Mouse (Mus musculus): ENCODE data around the gene Tsnaxip1. TPM values are rescaled to one million over a fixed set of nuclear protein-coding genes. Genes with fewer than 3 reads are reported as not detected.

The Tsnaxip1 gene
- 1.3 and 1.5 TPM in 2 replicates for polyA plus RNA-seq (2015; fragmentation: Nextera tagmentation; extraction: Ambion mirVana)

DNA sequence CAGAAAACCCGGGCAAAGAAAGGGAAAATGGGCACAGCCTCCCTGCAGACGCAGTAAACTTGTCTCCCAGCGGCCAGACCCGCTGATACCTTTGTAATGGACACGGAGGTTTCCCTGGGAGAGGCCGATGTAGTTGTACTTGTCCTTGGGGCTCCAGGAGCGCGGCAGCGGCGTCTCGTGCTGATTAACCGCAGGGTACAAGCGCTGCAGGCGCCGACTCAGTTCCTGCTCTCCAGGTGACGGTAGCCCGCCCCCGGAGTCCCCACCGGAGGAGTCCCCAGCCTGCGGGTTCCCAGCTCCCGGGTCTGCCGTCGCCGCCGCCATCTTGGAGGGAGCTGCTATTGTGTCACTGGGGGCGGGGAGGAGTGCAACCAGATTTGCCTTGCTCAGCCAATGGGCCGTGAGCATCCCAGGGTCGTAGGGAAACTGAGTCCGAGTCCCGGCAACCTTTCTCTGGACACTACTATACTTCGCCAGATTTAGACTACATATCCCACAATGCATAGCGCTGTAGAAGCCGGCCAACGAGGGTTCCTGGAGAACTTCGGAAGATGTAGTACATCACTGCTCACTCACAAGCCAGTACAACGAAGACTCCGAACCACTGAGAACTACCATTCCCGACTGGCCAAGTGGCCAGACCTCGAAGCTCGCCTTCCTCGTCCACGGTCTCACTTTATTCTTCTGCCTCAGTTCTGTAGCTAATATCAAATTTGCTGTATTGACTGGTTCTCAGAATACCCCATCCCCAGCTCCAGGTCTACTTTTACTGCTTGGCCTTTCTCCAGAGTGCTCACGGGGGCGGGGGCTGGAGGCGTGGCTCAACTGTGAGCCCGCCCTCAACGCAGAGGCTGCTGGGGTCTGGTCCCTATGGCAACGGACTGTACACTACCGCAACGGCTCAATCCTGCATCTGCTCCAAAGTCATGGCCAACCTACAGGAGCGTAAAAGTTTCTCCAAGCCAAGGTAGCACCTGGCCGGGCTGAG is at the start of gene Tsnaxip1, which contains the start of gene Ranbp10:
Tsnaxip1 (plus strand) TSS at position 871 of the 988 bp plus-strand sequence.
Ranbp10 (minus strand) TSS at position 490 of the 988 bp plus-strand sequence.
- Histone ChIP-seq H3K4me2 (peak within 1 kb of the TSS; percentile 65), H3K9ac (peak within 1 kb of the TSS; percentile 83), H3K9me3 (no peaks in the 10 kb centered on the region), H3K4me3 (peak within 1 kb of the TSS; percentile 82), H3K27me3 (no peaks in the 10 kb centered on the region), H3K4me1 (peaks cover 15% of the 10 kb centered on the region), H3K36me3 (peaks cover 21% of the 10 kb centered on the region), H3K27ac (peak within 1 kb of the TSS; percentile 76)
- WGBS = under 1% methylated on average over 52 of the region's 52 CpGs
- ATAC-seq (ENCODE audit: borderline replicate concordance, extremely low read depth, low FRiP score, low TSS enrichment) = peak; percentile 98

- no peaks in the 10 kb centered on the region for H3K27me3 ChIP-seq
- H3K27ac ChIP-seq = no peak overlapping the region
- WGBS = 87% methylated on average over 2 of the region's 2 CpGs
- H3K36me3 ChIP-seq = peaks cover 75% of the 10 kb centered on the region
- no peak overlapping the region for H3K4me2 ChIP-seq
- H3K9me3 ChIP-seq = no peaks in the 10 kb centered on the region
- H3K9ac ChIP-seq = no peak overlapping the region
- H3K4me1 ChIP-seq = no peaks in the 10 kb centered on the region
- ATAC-seq (ENCODE audit: borderline replicate concordance, extremely low read depth, low FRiP score, low TSS enrichment) = no peak
- H3K4me3 ChIP-seq = no peak overlapping the region
These were observed 49.7 kb upstream of the Tsnaxip1 start for GRCm38 (mm10) chr8:105777833-105778232.

- Histone ChIP-seq H3K4me3 (no peak overlapping the region), H3K4me1 (no peaks in the 10 kb centered on the region), H3K27me3 (no peaks in the 10 kb centered on the region), H3K36me3 (peaks cover 62% of the 10 kb centered on the region), H3K27ac (no peak overlapping the region), H3K9me3 (no peaks in the 10 kb centered on the region), H3K4me2 (no peak overlapping the region), H3K9ac (no peak overlapping the region)
- WGBS = 88% methylated on average over 5 of the region's 5 CpGs
- no peak for ATAC-seq (ENCODE audit: borderline replicate concordance, extremely low read depth, low FRiP score, low TSS enrichment)
These were observed 47.2 kb upstream of the Tsnaxip1 start for GRCm38 (mm10) chr8:105780298-105780697.

DNA sequence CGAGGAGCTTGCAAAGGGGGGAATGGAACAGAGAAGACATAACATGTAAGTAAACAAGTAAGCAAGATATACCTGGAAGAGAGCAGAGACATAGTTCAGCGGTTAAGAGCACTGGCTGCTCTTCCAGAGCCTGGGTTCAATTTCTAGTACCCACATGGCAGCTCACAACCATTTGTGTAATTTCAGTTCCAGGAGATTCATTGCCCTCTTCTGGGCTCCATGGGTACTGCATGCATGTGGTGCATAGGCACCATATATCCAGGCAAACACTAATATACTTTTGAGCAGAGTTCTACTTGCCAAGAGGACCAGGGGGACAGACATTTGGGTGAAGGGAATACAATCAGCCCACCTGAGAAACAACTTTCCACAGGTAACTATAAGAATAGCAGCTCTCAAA is 39.3 kb upstream of the Tsnaxip1 start:
- Histone ChIP-seq H3K36me3 (peaks cover 18% of the 10 kb centered on the region), H3K9me3 (no peaks in the 10 kb centered on the region), H3K27ac (no peak overlapping the region), H3K9ac (no peak overlapping the region), H3K4me3 (no peak overlapping the region), H3K4me1 (no peaks in the 10 kb centered on the region), H3K4me2 (no peak overlapping the region), H3K27me3 (no peaks in the 10 kb centered on the region)
- ATAC-seq (ENCODE audit: borderline replicate concordance, extremely low read depth, low FRiP score, low TSS enrichment) = no peak
- 90% methylated on average over 2 of the region's 2 CpGs for WGBS

DNA sequence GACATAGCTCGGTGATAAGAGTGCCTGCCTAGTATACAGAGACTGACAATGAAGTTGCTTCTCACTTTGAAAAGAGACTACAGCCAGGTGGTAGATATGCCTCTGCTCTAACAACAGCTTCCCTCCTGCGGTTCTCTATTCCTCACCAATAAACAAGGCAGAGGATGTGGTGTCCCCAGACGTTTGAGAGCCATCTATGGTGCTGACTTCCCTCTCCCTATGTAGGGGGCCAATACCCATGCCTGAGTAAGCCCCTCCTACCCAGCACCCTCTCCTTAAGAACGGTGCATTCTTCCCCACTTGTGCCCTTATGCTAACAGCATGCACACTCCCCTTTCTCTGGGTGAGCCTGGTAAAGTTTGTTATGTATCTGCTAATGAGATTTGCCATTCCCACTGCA is 38.6 kb upstream of the Tsnaxip1 start:
- H3K9me3 ChIP-seq = no peaks in the 10 kb centered on the region
- WGBS = 56% methylated on average over 4 of the region's 4 CpGs
- no peak for ATAC-seq (ENCODE audit: borderline replicate concordance, extremely low read depth, low FRiP score, low TSS enrichment)
- H3K9ac ChIP-seq = no peak overlapping the region
- no peaks in the 10 kb centered on the region for H3K27me3 ChIP-seq
- no peak overlapping the region for H3K27ac ChIP-seq
- H3K4me2 ChIP-seq = no peak overlapping the region
- no peak overlapping the region for H3K4me3 ChIP-seq
- H3K36me3 ChIP-seq = peaks cover 16% of the 10 kb centered on the region
- H3K4me1 ChIP-seq = no peaks in the 10 kb centered on the region

DNA sequence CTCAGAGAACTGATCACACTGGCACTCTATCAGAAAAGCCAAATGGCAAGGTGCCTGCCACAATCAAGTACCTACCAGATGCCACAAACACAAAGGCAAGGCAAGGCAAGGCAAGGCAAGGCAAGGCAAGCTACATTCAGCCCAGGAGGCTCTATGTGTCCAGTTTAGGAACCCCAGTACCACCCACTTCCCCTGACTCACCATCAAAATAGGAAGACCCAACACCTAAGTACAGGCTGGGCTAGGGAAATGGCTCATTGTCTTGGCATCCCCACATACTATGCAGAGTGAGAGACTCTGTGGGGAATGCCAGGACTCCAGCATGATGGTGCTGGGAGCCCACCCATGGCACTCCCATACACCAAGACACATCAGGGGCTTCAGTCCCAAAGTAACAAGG is 37.9 kb upstream of the Tsnaxip1 start:
- Histone ChIP-seq H3K27me3 (no peaks in the 10 kb centered on the region), H3K9ac (no peak overlapping the region), H3K4me2 (no peak overlapping the region), H3K27ac (no peak overlapping the region), H3K9me3 (no peaks in the 10 kb centered on the region), H3K36me3 (peaks cover 15% of the 10 kb centered on the region), H3K4me3 (no peak overlapping the region), H3K4me1 (no peaks in the 10 kb centered on the region)
- ATAC-seq (ENCODE audit: borderline replicate concordance, extremely low read depth, low FRiP score, low TSS enrichment) = no peak

- Histone ChIP-seq H3K4me1 (no peaks in the 10 kb centered on the region), H3K27me3 (no peaks in the 10 kb centered on the region), H3K27ac (no peak overlapping the region), H3K36me3 (no peaks in the 10 kb centered on the region), H3K9me3 (no peaks in the 10 kb centered on the region), H3K4me2 (no peak overlapping the region), H3K4me3 (no peak overlapping the region), H3K9ac (no peak overlapping the region)
- no peak for ATAC-seq (ENCODE audit: borderline replicate concordance, extremely low read depth, low FRiP score, low TSS enrichment)
- WGBS = 95% methylated on average over 1 of the region's 1 CpGs
These were observed 34.2 kb upstream of the Tsnaxip1 start for GRCm38 (mm10) chr8:105793331-105793730.

DNA sequence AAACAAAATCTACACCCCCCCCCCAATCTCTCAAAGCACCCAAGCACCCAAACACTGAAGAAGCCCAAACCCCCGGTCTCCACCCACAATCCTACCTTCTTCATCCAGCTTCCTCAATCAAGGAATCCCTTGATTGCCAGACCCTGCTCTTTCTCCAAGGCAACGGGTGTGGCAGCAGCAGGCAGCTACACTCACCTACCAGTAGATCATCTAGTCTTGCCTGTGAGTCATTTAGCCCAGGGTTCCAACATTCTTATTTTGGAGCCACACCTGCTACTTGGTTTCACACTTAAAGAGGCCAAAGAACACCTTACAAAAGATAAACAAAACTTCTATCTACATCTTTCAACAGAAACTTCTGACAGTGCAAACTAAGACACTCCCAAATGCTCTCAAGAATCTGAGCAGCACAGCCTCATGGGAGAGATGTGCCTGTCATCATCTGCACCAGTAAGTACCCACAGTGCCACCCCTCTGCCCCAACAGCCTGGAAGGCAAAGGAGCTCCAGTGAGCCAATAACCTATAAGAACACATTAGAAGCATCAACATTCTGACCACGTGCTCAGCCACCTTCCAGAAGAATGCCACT is 33.4 kb upstream of the Tsnaxip1 start:
- Histone ChIP-seq H3K27me3 (no peaks in the 10 kb centered on the region), H3K4me2 (no peak overlapping the region), H3K4me1 (peaks cover 7% of the 10 kb centered on the region), H3K9me3 (no peaks in the 10 kb centered on the region), H3K4me3 (no peak overlapping the region), H3K27ac (no peak overlapping the region), H3K9ac (no peak overlapping the region), H3K36me3 (no peaks in the 10 kb centered on the region)
- ATAC-seq (ENCODE audit: borderline replicate concordance, extremely low read depth, low FRiP score, low TSS enrichment) = no peak
- WGBS = 67% methylated on average over 3 of the region's 3 CpGs

GRCm38 (mm10) chr8:105795785-105796184 is 31.7 kb upstream of the Tsnaxip1 start:
- Histone ChIP-seq H3K4me1 (peaks cover 22% of the 10 kb centered on the region), H3K9ac (no peak overlapping the region), H3K36me3 (no peaks in the 10 kb centered on the region), H3K27me3 (no peaks in the 10 kb centered on the region), H3K9me3 (no peaks in the 10 kb centered on the region), H3K27ac (no peak overlapping the region), H3K4me3 (no peak overlapping the region), H3K4me2 (no peak overlapping the region)
- WGBS = 56% methylated on average over 1 of the region's 1 CpGs
- no peak for ATAC-seq (ENCODE audit: borderline replicate concordance, extremely low read depth, low FRiP score, low TSS enrichment)

- Histone ChIP-seq H3K36me3 (no peaks in the 10 kb centered on the region), H3K4me1 (peaks cover 22% of the 10 kb centered on the region), H3K27ac (0 out of 2 replicates have a peak overlapping the region, but pooled peaks have one; percentile 69), H3K9me3 (no peaks in the 10 kb centered on the region), H3K9ac (no peak overlapping the region), H3K4me2 (no peak overlapping the region), H3K27me3 (no peaks in the 10 kb centered on the region), H3K4me3 (no peak overlapping the region)
- WGBS = 91% methylated on average over 5 of the region's 5 CpGs
- ATAC-seq (ENCODE audit: borderline replicate concordance, extremely low read depth, low FRiP score, low TSS enrichment) = no peak
These were observed 29.1 kb upstream of the Tsnaxip1 start for GRCm38 (mm10) chr8:105798408-105798807.

DNA sequence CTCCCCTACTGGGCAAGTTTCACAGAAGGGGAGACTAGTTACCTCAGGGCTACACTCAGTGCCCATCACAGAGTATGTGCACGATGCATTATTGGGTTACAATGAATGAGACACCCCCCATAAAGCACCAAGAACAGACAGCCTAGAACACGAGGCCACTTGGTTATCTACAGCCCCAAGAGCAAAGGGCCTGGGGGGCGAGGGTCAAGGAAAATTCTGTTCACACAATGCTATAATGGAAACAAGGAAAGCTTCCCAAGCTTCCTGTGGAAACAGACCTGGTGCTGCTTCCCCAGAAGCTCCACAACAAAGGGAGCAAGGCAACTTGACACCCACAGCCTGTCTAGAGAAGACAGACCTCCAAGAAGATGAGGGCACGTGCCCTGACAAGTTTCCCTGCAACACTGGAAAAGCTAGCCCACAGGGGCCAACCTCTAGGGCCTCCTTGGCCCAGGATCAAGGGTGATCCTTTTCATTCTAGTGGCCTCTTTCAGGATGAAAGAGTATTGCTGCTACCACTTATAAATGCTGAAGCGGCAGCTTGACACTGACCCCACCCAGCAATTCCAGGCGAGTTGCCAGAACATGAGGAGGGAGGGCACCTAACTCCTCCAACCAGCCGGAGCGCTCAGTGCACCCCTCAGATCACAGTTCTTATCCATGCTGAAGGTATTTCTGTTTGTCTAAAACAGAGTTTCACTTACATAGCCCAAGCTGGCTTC is 28.3 kb upstream of the Tsnaxip1 start:
- WGBS = 22% methylated on average over 8 of the region's 8 CpGs
- Histone ChIP-seq H3K4me1 (peaks cover 22% of the 10 kb centered on the region), H3K4me3 (no peak overlapping the region), H3K9ac (no peak overlapping the region), H3K4me2 (peak overlapping the region; percentile 33), H3K27ac (peak overlapping the region; percentile 69), H3K27me3 (no peaks in the 10 kb centered on the region), H3K36me3 (peaks cover 4% of the 10 kb centered on the region; the same call in 1 of the 2 replicates), H3K9me3 (no peaks in the 10 kb centered on the region)
- ATAC-seq (ENCODE audit: borderline replicate concordance, extremely low read depth, low FRiP score, low TSS enrichment) = peak; percentile 77; the same call in 1 of the 2 replicates

Data from lung, embryonic 15.5 days (tissue).